ENCODE assay signal across 10 mouse cellular contexts in genomic region chr17:80933401-80934029, GRCm38 (mm10). TPM values are rescaled to one million over a fixed set of nuclear protein-coding genes. Genes with fewer than 3 reads are reported as not detected.
DNase-seq lines count a peak whose midpoint lies in the region; ATAC-seq and TF ChIP-seq lines count a peak whose summit lies in the region.
"Had no signal": no experiment of that assay in that cellular context is flagged by ENCODE, and none has a peak within 500 bp of the region (broad histone marks: within the 10 kb centered on the region; RNA-seq: fewer than 3 reads in every experiment).

No protein-coding gene starts in this region.

- no peak for TF ChIP-seq POLR2A in spleen, adult 2 months (IDR thresholded peaks at IDR 0.05; ENCODE audit: low read depth, low read length)

- H3K9me3 ChIP-seq in forebrain, embryonic 12.5 days: no peaks in the 10 kb centered on the region

- no peak overlapping the region for H3K4me2 ChIP-seq in forebrain, embryonic 12.5 days
- H3K4me2 ChIP-seq: hindbrain, embryonic 14.5 days had no signal

- H3K9ac ChIP-seq in forebrain, embryonic 12.5 days: no peak overlapping the region
- H3K9ac ChIP-seq: hindbrain, embryonic 14.5 days had no signal

- DNase-seq in adrenal gland, adult 18-20 months (ENCODE audit: low spot score in 2 of 2): peak; percentile 27 to 29
- no peak for DNase-seq in adrenal gland, postnatal 25 days
- DNase-seq in spleen, adult 2 months (ENCODE audit: low read depth in 1 of 2, low spot score in 2 of 2): no peak
- DNase-seq in spleen, postnatal 14 days (ENCODE audit: low spot score in 2 of 2): no peak
- DNase-seq in heart, postnatal 36 days: peak; percentile 28 to 39
- peak; percentile 16 for DNase-seq in splenic B cell, adult 2 months (ENCODE audit: low read depth, low spot score)
- DNase-seq in gastrocnemius, postnatal 14 days: no peak
- DNase-seq: cerebellum, adult 8-10 months had no signal

- intact Hi-C loops in heart, postnatal 36 days (cut with DNase I): loop anchor here (5.0 kb wide), 2 partner anchors 206 to 246 kb away; partner anchors contain the start of gene Map4k3
- intact Hi-C loops in gastrocnemius, postnatal 14 days (cut with DNase I; ENCODE audit: low total_unique reads): no loop called here

- peak overlapping the region; percentile 19; the same call in 1 of the 2 replicates for H3K4me3 ChIP-seq in spleen, adult 2 months (ENCODE audit: extremely low read depth, insufficient read depth, insufficient read length)
- H3K4me3 ChIP-seq in forebrain, embryonic 12.5 days (replicated peaks): no peak overlapping the region

- no peak overlapping the region for H3K27ac ChIP-seq in spleen, adult 2 months (ENCODE audit: insufficient read depth, low read length)
- no peak overlapping the region for H3K27ac ChIP-seq in forebrain, embryonic 12.5 days
- H3K27ac ChIP-seq: hindbrain, embryonic 14.5 days had no signal

- no peaks in the 10 kb centered on the region for H3K36me3 ChIP-seq in spleen, adult 2 months (ENCODE audit: control insufficient read depth, insufficient read depth, low read length)
- H3K36me3 ChIP-seq in splenic B cell, adult 2 months (ENCODE audit: control insufficient read depth, insufficient read depth, low read length, poor library complexity, severe bottlenecking): no peaks in the 10 kb centered on the region
- no peaks in the 10 kb centered on the region for H3K36me3 ChIP-seq in forebrain, embryonic 12.5 days (replicated peaks)

- peaks cover 3% of the 10 kb centered on the region; the same call in 1 of the 2 replicates for H3K4me1 ChIP-seq in spleen, adult 2 months (ENCODE audit: control insufficient read depth, insufficient read depth, insufficient read length)
- H3K4me1 ChIP-seq in forebrain, embryonic 12.5 days: no peaks in the 10 kb centered on the region

- TF ChIP-seq CTCF in spleen, adult 2 months (IDR thresholded peaks at IDR 0.05; ENCODE audit: extremely low read depth, insufficient read depth, insufficient read length, insufficient replicate concordance): no peak

- no peak for ATAC-seq in forebrain, embryonic 12.5 days (ENCODE audit: low FRiP score)

- WGBS in spleen, adult 2 months: 33% methylated on average over 11 of the region's 11 CpGs
- WGBS in forebrain, embryonic 12.5 days: 81% methylated on average over 11 of the region's 11 CpGs

- no peaks in the 10 kb centered on the region for H3K27me3 ChIP-seq in spleen, adult 2 months (ENCODE audit: control insufficient read depth, insufficient read depth, low read length)
- H3K27me3 ChIP-seq in splenic B cell, adult 2 months (ENCODE audit: control insufficient read depth, insufficient read depth, low read length, poor library complexity, severe bottlenecking): no peaks in the 10 kb centered on the region
- H3K27me3 ChIP-seq in forebrain, embryonic 12.5 days: no peaks in the 10 kb centered on the region

RNA-seq across cellular contexts. Expression of gene Tmem178, which starts 10.9 kb away (rescaled TPM):
- total RNA-seq in adrenal gland, adult 18-20 months (2021): 10 to 100 TPM; 14.7 to 45.1 TPM
- total RNA-seq in adrenal gland, postnatal 25 days (2021): 5.3 TPM in 2 replicates
- 0.56 and 0.61 TPM in 2 replicates for polyA plus RNA-seq in spleen, adult 2 months (2012; rRNA removed)
- total RNA-seq in heart, postnatal 36 days (2021): under 1 TPM; 0.19 to 0.58 TPM
- total RNA-seq in gastrocnemius, postnatal 14 days (2021): under 1 TPM; 0.72 to 1.00 TPM
- 23.9 and 24.1 TPM in 2 replicates for polyA plus RNA-seq in forebrain, embryonic 12.5 days (2016; fragmentation: Nextera tagmentation; extraction: Ambion mirVana)

Comparison
In these comparisons a context has a peak if more than half of its experiments do, and no peak if none do; other contexts are left out.
1. DNase-seq: peak in adrenal gland, adult 18-20 months (2 of 2), heart, postnatal 36 days (2 of 2) and splenic B cell, adult 2 months (single experiment); none in adrenal gland, postnatal 25 days (single experiment), spleen, adult 2 months (0 of 2), spleen, postnatal 14 days (0 of 2) and gastrocnemius, postnatal 14 days (single experiment).